Mouse (Mus musculus) stomach, embryonic 15.5 days (tissue): ENCODE measurements around the gene Sf3a1. TPM values are rescaled to one million over a fixed set of nuclear protein-coding genes. Genes with fewer than 3 reads are reported as not detected.
"Not testable (repeated sequence)": the region's sequence is repeated elsewhere in the genome, so short reads cannot be mapped to it uniquely, and the experiment has no call there.

ENCODE experiments used
- ATAC-seq: fragments of 200-750 bp; cut with Nextera tagmentation; 2 replicates; pipeline ENCODE4 v1.8.0; 2017; ENCODE audit warnings: low read depth, moderate number of reproducible peaks, moderate TSS enrichment; ENCODE audit not compliant: insufficient read depth, low FRiP score
- H3K27ac ChIP-seq: fragments of 300-500 bp; sonication (generic); 2 replicates; pipeline ENCODE4 v1.5.1; 2015; ENCODE audit warnings: mild to moderate bottlenecking, inconsistent platforms
- H3K27me3 ChIP-seq: fragments of 300-500 bp; sonication (generic); replicated peaks from 2 replicates; pipeline ENCODE4 v1.6.1; 2015; ENCODE audit warnings: inconsistent platforms
- H3K36me3 ChIP-seq: fragments of 300-500 bp; sonication (generic); 2 replicates; pipeline ENCODE4 v1.6.1; 2015; ENCODE audit warnings: inconsistent platforms
- H3K4me1 ChIP-seq: fragments of 300-500 bp; sonication (generic); 2 replicates; pipeline ENCODE4 v1.6.1; 2015; ENCODE audit warnings: inconsistent platforms
- H3K4me2 ChIP-seq: fragments of 300-500 bp; sonication (generic); 2 replicates; pipeline ENCODE4 v1.6.1; 2015; ENCODE audit warnings: mild to moderate bottlenecking, inconsistent platforms
- H3K4me3 ChIP-seq: fragments of 300-500 bp; sonication (generic); replicated peaks from 2 replicates; pipeline ENCODE4 v1.5.1; 2015; ENCODE audit warnings: inconsistent platforms
- H3K9ac ChIP-seq: fragments of 300-500 bp; sonication (generic); 2 replicates; pipeline ENCODE4 v1.6.1; 2015; ENCODE audit warnings: inconsistent platforms
- H3K9me3 ChIP-seq: fragments of 300-500 bp; sonication (generic); 2 replicates; pipeline ENCODE4 v1.6.1; 2016; ENCODE audit warnings: inconsistent platforms
- WGBS: fragments of 180-500 bp; shearing (Covaris S2); methylation state at CpG from one replicate; pipeline ENCODE4 v1.1.7; 2015; 5-methylcytosine and 5-hydroxymethylcytosine counted together
- polyA plus RNA-seq: library from polyadenylated mRNA; unstranded; fragments of >200 nt; fragmentation: Nextera tagmentation; extraction: Ambion mirVana; gene quantifications from 2 replicates; pipeline ENCODE4 v1.2.1, GENCODE M21; 2015

The Sf3a1 gene
- polyA plus RNA-seq, 1 experiment from 2014 or later: 39.2 TPM

DNA sequence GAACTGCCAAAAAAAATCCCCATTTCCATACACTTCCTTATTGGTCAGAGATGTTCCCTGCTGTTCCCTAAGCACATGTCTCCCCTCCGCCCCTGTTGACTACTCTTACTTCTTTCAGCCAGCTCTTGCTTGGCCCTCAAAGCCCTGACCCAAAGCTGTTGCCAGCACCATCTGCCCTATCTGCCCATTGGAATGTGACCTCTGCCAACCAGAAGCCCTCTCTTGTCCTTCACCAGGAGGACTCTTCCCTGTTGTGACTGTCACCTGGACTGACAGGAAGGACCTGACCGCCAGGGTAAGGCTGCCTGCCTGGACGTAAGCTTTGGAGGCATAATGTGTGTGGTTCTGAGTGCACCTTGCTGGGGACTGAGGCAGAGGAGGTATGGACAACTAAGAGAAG is 38.5 kb upstream of the Sf3a1 start:
- Histone ChIP-seq H3K9ac (no peak overlapping the region), H3K4me2 (no peak overlapping the region), H3K4me3 (no peak overlapping the region), H3K27me3 (peaks cover 14% of the 10 kb centered on the region), H3K27ac (no peak overlapping the region), H3K9me3 (no peaks in the 10 kb centered on the region), H3K4me1 (peaks cover 14% of the 10 kb centered on the region), H3K36me3 (no peaks in the 10 kb centered on the region)
- WGBS: 73% methylated on average over 3 of the region's 3 CpGs
- ATAC-seq: no peak

DNA sequence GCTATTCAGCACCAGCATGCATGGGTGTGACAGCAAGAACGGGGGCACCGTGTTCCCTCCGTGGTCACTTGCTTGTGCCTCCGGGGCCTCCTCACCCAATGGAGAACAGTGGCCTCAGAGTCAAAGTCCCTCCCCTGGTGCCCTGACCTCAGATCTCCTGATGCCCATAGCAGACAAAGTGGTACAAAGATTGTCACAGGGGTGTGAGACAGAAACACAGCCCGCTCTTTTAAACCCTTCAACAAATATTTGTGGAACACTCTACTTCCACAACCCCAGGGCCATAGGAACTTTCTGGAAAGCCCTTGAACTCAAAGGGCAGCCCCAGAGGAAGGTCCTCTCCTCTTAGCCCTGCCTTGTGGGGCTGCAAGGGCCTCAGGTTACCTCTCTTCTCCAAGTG is 37.9 kb upstream of the Sf3a1 start:
- Histone ChIP-seq H3K27me3 (peaks cover 14% of the 10 kb centered on the region), H3K4me1 (peaks cover 14% of the 10 kb centered on the region), H3K4me2 (no peak overlapping the region), H3K36me3 (no peaks in the 10 kb centered on the region), H3K9me3 (no peaks in the 10 kb centered on the region), H3K27ac (no peak overlapping the region), H3K4me3 (no peak overlapping the region), H3K9ac (no peak overlapping the region)
- WGBS: 71% methylated on average over 5 of the region's 5 CpGs
- ATAC-seq: no peak

DNA sequence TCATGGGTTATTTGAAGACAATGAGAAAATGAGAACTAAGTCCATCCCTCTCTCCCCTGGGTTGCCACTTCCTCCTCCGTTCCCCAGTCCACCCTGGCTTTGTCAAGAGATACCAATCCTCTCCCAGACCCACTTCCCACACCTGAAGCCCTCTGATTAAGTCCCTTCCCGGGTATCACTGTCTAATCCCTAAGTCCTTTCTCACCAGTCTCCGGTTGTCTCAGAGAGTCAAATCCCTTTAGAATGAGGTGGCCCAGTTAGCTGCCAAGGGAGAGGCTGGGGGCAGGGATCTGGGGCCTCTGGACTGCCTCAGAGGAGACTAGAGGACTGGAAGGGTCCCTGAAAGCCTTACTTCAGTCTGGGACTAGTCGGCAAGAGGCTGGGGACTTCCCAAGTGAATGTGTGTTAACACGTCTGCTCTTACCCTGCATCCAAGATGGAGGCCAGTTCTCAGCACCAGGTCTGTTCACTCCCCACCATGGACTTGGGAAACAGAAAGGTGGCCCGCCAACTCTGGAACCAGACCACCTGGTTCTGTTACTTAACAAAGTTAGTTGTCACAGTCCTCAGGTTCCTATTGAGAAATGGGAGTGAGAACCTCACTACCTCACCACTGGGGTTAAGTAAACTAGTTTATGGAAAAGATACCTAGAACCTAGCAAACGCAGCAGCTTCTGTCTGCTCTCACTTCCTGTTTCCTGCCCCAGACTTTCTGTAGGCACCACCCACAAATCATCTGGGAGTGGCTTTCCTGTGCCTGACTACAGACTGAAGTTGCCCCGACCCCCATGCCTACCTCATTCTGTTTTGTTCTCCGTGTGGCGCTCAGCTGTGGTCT is 37.2 kb upstream of the Sf3a1 start, which contains the start of gene Sec14l2:
Sec14l2 (minus strand) TSS at position 674 of the 838 bp plus-strand sequence.
- Histone ChIP-seq H3K9ac (no peak within 1 kb of the TSS), H3K27ac (no peak within 1 kb of the TSS), H3K4me3 (no peak within 1 kb of the TSS), H3K27me3 (peaks cover 11% of the 10 kb centered on the region), H3K4me1 (peaks cover 9% of the 10 kb centered on the region), H3K36me3 (no peaks in the 10 kb centered on the region), H3K9me3 (no peaks in the 10 kb centered on the region), H3K4me2 (no peak within 1 kb of the TSS)
- WGBS: 72% methylated on average over 10 of the region's 10 CpGs
- no peak for ATAC-seq

DNA sequence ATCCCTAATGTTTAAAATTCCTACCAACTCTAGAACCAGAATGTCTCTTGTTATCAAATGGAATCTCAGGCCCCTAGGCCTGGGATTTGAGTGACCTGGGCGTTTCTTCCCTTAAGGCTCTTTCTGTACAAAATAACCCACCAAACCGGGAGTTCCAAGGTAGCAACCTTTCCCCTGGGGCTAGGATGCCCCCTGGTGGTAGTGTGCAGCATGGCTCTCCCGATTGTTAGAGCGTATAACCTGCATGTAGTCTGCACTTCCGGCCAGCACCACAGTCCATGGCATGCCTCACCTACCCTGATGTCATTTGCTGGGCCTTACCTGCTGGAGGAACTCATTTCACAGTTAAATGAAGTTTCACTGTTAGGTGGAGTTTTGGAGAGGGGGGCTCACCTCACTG is 36.2 kb upstream of the Sf3a1 start:
- peaks cover 6% of the 10 kb centered on the region; the same call in 1 of the 2 replicates for H3K27me3 ChIP-seq
- H3K4me3 ChIP-seq: no peak overlapping the region
- H3K9me3 ChIP-seq: no peaks in the 10 kb centered on the region
- no peak overlapping the region for H3K27ac ChIP-seq
- 0 out of 2 replicates have a peak, but pooled peaks cover under 1% of the 10 kb centered on the region for H3K4me1 ChIP-seq
- H3K4me2 ChIP-seq: no peak overlapping the region
- no peak for ATAC-seq
- H3K9ac ChIP-seq: no peak overlapping the region
- WGBS: 62% methylated on average over 5 of the region's 5 CpGs
- H3K36me3 ChIP-seq: no peaks in the 10 kb centered on the region

DNA sequence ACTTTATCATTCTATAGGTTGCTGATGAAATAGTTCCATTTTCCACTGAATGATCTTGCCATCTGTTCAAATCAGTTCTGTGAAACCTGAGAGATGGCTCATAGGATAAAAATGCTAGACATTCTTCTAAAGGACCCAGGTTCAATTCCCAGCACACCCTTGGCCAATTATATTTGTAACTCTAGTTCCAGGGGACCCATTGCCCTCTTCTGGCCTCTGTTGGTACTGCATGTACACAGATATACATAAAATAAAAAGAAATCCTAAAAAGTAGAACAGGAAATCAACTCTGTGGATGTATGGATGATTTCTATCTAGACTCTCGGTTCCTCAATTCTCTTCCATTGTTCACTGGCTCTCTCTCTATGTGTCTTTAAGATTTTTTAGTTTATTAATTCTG is 33.1 kb upstream of the Sf3a1 start:
- no peaks in the 10 kb centered on the region for H3K27me3 ChIP-seq
- ATAC-seq: no peak
- 86% methylated on average over 1 of the region's 1 CpGs for WGBS

DNA sequence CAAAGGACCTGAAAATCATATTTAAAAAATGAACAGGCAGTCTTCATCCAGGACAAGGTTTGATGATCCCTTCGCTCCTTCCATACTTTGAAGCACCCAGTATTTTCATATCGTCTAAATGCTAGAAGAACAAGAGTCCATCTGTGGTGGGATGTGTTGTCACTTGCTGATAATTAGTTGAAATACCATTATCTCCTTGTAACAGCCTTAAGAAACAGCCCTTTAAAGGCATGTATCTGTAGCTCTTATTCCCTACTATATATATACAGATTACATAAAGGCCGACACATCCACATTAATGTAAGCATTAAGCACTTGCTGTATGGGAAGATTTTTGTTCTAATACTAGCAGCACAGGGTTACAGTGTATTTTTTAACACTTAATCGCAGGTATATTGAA is 31.7 kb upstream of the Sf3a1 start:
- H3K4me1 ChIP-seq, H3K27ac ChIP-seq, H3K9ac ChIP-seq, ATAC-seq, H3K4me3 ChIP-seq, H3K4me2 ChIP-seq, H3K36me3 ChIP-seq, H3K27me3 ChIP-seq, H3K9me3 ChIP-seq: not testable (repeated sequence)
- WGBS: 81% methylated on average over 4 of the region's 4 CpGs

More for the DNA sequence above, 33.1 kb upstream of the Sf3a1 start:
- Histone ChIP-seq H3K27ac (no peak overlapping the region), H3K36me3 (no peaks in the 10 kb centered on the region), H3K9ac (no peak overlapping the region), H3K9me3 (no peaks in the 10 kb centered on the region), H3K4me2 (no peak overlapping the region), H3K4me1 (no peaks in the 10 kb centered on the region), H3K4me3 (no peak overlapping the region)

DNA sequence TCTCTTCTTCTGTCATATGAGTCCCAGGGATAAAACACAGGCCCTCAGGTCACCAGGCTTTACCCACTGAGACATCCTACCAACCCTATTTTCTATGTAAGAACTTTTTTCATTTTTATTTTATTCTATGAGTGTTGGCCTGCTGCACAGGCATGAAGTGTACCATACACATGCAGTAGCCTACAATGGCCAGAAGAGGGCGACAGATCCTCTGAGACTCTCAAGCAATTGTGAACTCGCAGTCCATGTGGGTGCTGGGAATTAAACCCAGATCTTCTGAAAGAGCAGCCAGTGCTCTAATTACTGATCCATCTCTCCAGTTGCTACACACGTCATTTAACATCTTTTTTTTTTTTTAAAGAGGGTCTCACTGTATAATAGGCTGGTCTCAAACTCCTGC is 26.7 kb upstream of the Sf3a1 start:
- no peak overlapping the region for H3K4me3 ChIP-seq
- ATAC-seq: no peak
- H3K4me1 ChIP-seq: peaks cover 8% of the 10 kb centered on the region
- no peaks in the 10 kb centered on the region for H3K9me3 ChIP-seq
- no peak overlapping the region for H3K4me2 ChIP-seq
- 53% methylated on average over 3 of the region's 3 CpGs for WGBS
- H3K9ac ChIP-seq: no peak overlapping the region
- H3K36me3 ChIP-seq: no peaks in the 10 kb centered on the region
- H3K27ac ChIP-seq: no peak overlapping the region
- no peaks in the 10 kb centered on the region for H3K27me3 ChIP-seq

DNA sequence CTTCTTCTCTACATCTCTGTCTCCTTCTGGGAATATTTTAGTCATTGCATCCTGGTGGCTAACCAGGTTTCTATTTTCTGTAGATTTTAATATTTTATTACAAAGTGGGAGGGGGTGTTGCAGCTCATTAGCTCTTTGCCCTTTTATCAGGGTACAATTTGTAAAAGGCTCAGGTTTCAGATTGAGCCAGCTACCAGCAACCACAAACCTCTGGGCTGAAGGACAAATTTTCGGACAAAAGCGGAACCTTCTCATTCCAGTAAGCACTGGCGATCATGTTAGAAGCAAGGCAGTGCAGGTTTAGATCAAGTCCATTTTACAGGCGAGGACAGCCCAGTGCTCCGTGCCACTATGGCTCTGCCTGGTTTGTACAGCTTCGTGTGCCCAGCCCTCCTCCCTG is 25.8 kb upstream of the Sf3a1 start:
- Histone ChIP-seq H3K9me3 (no peaks in the 10 kb centered on the region), H3K4me2 (peak overlapping the region; percentile 25; the same call in 1 of the 2 replicates), H3K4me1 (peaks cover 8% of the 10 kb centered on the region), H3K27ac (no peak overlapping the region), H3K9ac (no peak overlapping the region), H3K36me3 (no peaks in the 10 kb centered on the region), H3K4me3 (no peak overlapping the region), H3K27me3 (no peaks in the 10 kb centered on the region)
- 50% methylated on average over 6 of the region's 6 CpGs for WGBS
- no peak for ATAC-seq

DNA sequence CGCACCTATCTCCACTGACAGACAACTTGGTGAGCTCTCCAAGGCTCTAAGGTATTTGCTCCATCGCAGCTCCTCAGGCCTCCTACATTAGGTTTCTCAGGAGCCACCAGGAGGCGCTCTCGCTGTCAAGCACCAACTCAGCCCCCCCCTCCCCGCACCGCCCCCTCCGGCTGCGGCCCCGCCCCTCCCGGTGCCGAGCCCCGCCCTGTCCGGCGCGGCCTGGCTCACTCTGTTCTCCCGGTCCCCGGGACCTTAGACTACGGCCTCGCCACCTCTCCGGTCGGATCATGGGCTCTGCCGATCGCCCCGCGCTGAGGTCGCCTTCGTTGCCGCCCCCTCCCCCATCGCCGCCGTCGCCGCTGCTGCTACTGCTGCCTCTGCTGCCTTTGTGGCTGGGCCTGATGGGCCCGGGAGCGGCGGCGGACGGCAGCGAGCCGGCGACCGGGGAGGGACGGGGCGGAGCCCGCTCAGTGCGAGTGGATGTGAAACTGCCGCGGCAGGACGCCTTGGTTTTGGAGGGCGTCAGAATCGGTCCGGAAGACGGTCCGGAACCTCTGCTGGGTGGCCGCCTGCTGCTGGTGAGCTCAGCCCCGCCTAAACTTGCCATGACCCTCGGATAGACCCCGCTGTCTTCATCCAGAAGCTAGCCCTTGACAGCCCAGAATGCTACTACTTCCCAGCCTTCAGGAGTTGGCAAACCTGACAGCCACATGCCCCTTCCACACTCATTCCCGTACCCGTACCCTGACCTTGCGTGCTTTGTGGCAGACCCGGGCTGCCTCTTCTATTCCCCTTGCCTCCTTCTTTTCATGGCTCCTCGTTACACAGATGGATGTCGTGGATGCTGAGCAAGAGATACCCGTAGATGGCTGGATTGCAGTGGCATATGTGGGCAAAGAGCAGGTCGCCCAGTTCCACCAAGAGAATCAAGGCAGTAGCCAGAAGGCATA is 24.9 kb upstream of the Sf3a1 start, which contains the start of gene Rnf215:
Rnf215 (plus strand) TSS at position 217 of the 950 bp plus-strand sequence.
- peak within 1 kb of the TSS; percentile 70; the same call in 1 of the 2 replicates for H3K27ac ChIP-seq
- H3K4me2 ChIP-seq: peak within 1 kb of the TSS; percentile 76
- peak within 1 kb of the TSS; percentile 95 for H3K9ac ChIP-seq
- H3K27me3 ChIP-seq: no peaks in the 10 kb centered on the region
- peaks cover 7% of the 10 kb centered on the region; the same call in 1 of the 2 replicates for H3K36me3 ChIP-seq
- peaks cover 8% of the 10 kb centered on the region for H3K4me1 ChIP-seq
- 2% methylated on average over 63 of the region's 66 CpGs for WGBS
- ATAC-seq: peak; percentile 93
- H3K9me3 ChIP-seq: no peaks in the 10 kb centered on the region
- H3K4me3 ChIP-seq: peak within 1 kb of the TSS; percentile 80

DNA sequence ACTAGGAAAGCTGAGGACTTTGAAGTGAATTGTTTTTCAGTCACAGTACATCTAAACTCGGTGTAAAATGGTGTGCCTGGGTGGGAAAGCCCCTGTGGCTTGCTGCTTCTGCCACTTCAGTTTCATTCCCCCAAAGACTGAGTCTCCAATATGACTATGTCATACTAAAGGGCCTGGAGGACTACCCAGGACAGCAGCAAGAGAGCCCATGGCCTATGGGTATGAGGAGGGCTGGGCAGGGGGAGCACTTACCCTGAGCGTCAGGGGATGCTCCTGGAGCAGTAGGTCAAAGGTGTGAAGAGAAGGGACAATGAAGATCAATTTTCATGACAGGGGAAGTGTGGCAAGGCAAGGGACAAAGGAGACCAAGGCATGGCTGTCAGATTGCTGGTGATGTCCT is 21.2 kb upstream of the Sf3a1 start:
- peaks cover 8% of the 10 kb centered on the region for H3K4me1 ChIP-seq
- peaks cover 21% of the 10 kb centered on the region; the same call in 1 of the 2 replicates for H3K36me3 ChIP-seq
- no peak for ATAC-seq
- no peaks in the 10 kb centered on the region for H3K9me3 ChIP-seq
- no peak overlapping the region for H3K4me2 ChIP-seq
- whole genome bisulfite sequencing: 77% methylated on average over 2 of the region's 2 CpGs
- no peaks in the 10 kb centered on the region for H3K27me3 ChIP-seq
- no peak overlapping the region for H3K4me3 ChIP-seq
- H3K27ac ChIP-seq: no peak overlapping the region
- H3K9ac ChIP-seq: no peak overlapping the region

DNA sequence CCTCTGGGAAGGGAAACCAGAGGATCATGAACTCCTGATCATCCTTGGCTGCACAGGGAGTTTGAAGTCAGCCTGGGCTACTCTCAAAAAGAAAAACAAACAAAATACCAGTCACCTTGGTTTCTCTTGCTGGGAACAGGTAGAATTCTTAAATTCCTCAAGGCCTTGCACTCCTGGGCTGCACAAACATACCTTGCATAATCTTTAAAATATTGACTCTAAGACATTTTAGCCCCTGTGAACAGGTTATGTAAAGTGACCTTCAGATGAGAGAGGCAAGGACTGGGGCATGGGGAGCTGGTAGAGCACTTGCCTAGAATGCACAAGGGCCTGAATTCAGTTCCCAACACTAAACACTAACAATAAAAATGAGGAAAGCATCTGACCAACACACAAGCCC is 18.6 kb upstream of the Sf3a1 start:
- no peaks in the 10 kb centered on the region for H3K27me3 ChIP-seq
- no peaks in the 10 kb centered on the region for H3K4me1 ChIP-seq
- no peak for ATAC-seq
- H3K9ac ChIP-seq: no peak overlapping the region
- no peak overlapping the region for H3K4me3 ChIP-seq
- H3K4me2 ChIP-seq: no peak overlapping the region
- peaks cover 21% of the 10 kb centered on the region; the same call in 1 of the 2 replicates for H3K36me3 ChIP-seq
- no peak overlapping the region for H3K27ac ChIP-seq
- no peaks in the 10 kb centered on the region for H3K9me3 ChIP-seq

DNA sequence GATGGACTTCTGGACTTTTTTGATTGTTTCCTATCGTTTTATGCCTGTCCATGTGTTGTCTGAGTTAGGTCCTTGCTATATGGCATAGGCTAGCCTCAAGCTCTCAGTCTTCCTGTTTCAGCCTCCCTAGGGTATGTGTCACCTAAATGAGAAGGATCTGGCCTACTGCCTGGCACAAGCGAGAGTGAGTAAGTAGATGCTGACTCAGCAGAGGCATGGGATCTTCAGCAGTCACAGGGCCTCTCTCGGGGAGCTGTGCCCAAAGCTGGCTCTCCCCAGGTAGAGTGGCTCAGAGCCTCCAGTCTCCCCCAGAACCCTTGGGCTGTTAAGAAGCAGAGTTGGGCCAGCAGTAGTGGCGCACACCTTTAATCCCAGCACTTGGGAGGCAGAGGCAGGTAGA is 17.8 kb upstream of the Sf3a1 start:
- Histone ChIP-seq H3K4me2 (no peak overlapping the region), H3K4me3 (no peak overlapping the region), H3K9me3 (no peaks in the 10 kb centered on the region), H3K36me3 (peaks cover 21% of the 10 kb centered on the region; the same call in 1 of the 2 replicates), H3K4me1 (no peaks in the 10 kb centered on the region), H3K27me3 (no peaks in the 10 kb centered on the region), H3K27ac (no peak overlapping the region), H3K9ac (no peak overlapping the region)
- no peak for ATAC-seq
- WGBS: 75% methylated on average over 4 of the region's 4 CpGs
